Mouse (Mus musculus) CD4-positive naive resting alpha-beta T cell, adult 76 days (primary cell): ENCODE results near the gene Cul4a. TPM values are rescaled to one million over a fixed set of nuclear protein-coding genes. Genes with fewer than 3 reads are reported as not detected.

Source experiments
- total RNA-seq: library from RNA; stranded (reverse); gene quantifications from one replicate; pipeline ENCODE4 v1.2.4, GENCODE M21; 2023

Cul4a gene
- total RNA-seq = 32.2 TPM

GRCm38 (mm10) chr8:13105087-13105881, at the start of gene Cul4a, which contains the start of gene Pcid2:
Gene Cul4a (plus strand): TSS chr8:13105621.
Gene Pcid2 (minus strand): TSS chr8:13105459.

DNA sequence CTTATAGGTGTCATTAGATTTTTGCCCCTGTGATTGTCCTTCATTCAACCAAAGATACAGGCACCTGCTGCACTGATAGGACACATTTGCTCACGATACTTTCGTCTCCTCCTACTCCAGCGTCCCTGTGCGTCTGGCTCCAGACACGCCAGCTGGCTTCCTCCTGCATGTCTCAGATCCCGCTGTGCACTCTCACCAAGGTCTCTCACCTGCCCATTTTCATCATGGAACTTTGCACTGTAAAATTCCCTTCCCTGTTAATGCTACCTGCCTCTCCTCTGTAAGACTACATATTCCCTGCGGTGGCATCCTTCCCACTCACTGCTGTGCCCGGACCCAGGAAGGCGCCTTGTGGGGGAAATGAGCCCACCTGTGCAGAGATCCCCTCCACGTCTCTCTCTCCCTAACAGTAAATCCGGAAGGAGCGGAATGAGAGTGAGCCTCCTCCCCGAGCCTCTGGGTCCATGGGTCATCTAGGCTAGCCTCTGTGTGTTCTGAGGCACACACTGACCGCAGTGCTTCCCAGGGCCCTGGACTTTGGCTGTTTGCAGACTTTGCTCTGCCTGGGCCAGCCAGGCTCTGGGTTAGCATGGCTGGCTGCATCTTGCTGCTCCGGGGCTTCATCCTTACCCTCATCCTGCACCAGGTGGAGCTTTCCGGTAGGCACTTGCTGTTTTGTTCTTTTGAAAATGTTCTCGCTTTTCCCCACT, 44.8 kb upstream of the Cul4a start, which contains the start of gene Proz:
Gene Proz, plus strand, starts transcription at position 474 of the 710 bp plus-strand sequence.

GRCm38 (mm10) chr8:13158718-13159376, 53.4 kb downstream of the Cul4a start, which contains the start of gene Lamp1:
Gene Lamp1 (plus strand): TSS chr8:13159161.

Other genes starting within 250 kb of the Cul4a start
- gene Mcf2l, start 231.8 kb upstream of the Cul4a start, total RNA-seq = 0.82 TPM
- gene F7, start 79.6 kb upstream of the Cul4a start, total RNA-seq = not detected
- gene F10, start 68.3 kb upstream of the Cul4a start, total RNA-seq = not detected
- not detected for gene Proz, start 44.7 kb upstream of the Cul4a start, total RNA-seq
- 39.7 TPM for gene Pcid2, start 162 bp upstream of the Cul4a start, total RNA-seq
- 96.8 TPM for gene Lamp1, start 53.5 kb downstream of the Cul4a start, total RNA-seq
- not detected for gene Grtp1, start 95.0 kb downstream of the Cul4a start, total RNA-seq
- gene Adprhl1, start 148.5 kb downstream of the Cul4a start, total RNA-seq = not detected
- 11.8 TPM for gene Dcun1d2, start 182.5 kb downstream of the Cul4a start, total RNA-seq
- gene Tmco3, start 182.6 kb downstream of the Cul4a start, total RNA-seq = 12.0 TPM
- 26.7 TPM for gene Tfdp1, start 233.1 kb downstream of the Cul4a start, total RNA-seq